Comparison of ENCODE assay signal across 21 mouse cellular contexts in genomic region chr2:64973819-64974441, GRCm38 (mm10). TPM values are rescaled to one million over a fixed set of nuclear protein-coding genes. Genes with fewer than 3 reads are reported as not detected.
A peak's percentile ranks its signal among the peaks of the same experiment; 100 is the strongest.
DNase-seq lines count a peak whose midpoint lies in the region; ATAC-seq and TF ChIP-seq lines count a peak whose summit lies in the region.
"Had no signal": no experiment of that assay in that cellular context is flagged by ENCODE, and none has a peak within 500 bp of the region (broad histone marks: within the 10 kb centered on the region; RNA-seq: fewer than 3 reads in every experiment).

No protein-coding gene starts in this region.

- no peak overlapping the region for H3K4me2 ChIP-seq in intestine, postnatal 0 days (replicated peaks; ENCODE audit: low read depth)
- H3K4me2 ChIP-seq in intestine, embryonic 15.5 days (replicated peaks) = no peak overlapping the region
- no peak overlapping the region for H3K4me2 ChIP-seq in limb, embryonic 11.5 days (ENCODE audit: low read depth, severe bottlenecking)
- no peak overlapping the region for H3K4me2 ChIP-seq in liver, embryonic 13.5 days
- H3K4me2 ChIP-seq: heart, embryonic 15.5 days; limb, embryonic 13.5 days; stomach, embryonic 15.5 days had no signal

- H3K9me3 ChIP-seq in intestine, postnatal 0 days (ENCODE audit: control insufficient read depth) = no peaks in the 10 kb centered on the region
- no peaks in the 10 kb centered on the region for H3K9me3 ChIP-seq in intestine, embryonic 15.5 days
- H3K9me3 ChIP-seq in limb, embryonic 11.5 days (ENCODE audit: control insufficient read depth, low read length) = no peaks in the 10 kb centered on the region
- H3K9me3 ChIP-seq in limb, embryonic 10.5 days (replicated peaks) = no peaks in the 10 kb centered on the region
- H3K9me3 ChIP-seq in liver, embryonic 13.5 days (replicated peaks) = no peaks in the 10 kb centered on the region
- H3K9me3 ChIP-seq: heart, embryonic 15.5 days; limb, embryonic 13.5 days; stomach, embryonic 15.5 days had no signal

- no peaks in the 10 kb centered on the region for H3K36me3 ChIP-seq in intestine, postnatal 0 days (ENCODE audit: control insufficient read depth, insufficient read depth)
- no peaks in the 10 kb centered on the region for H3K36me3 ChIP-seq in intestine, embryonic 15.5 days
- H3K36me3 ChIP-seq in limb, embryonic 11.5 days (ENCODE audit: control insufficient read depth, insufficient read depth, low read length) = no peaks in the 10 kb centered on the region
- no peaks in the 10 kb centered on the region for H3K36me3 ChIP-seq in limb, embryonic 10.5 days
- H3K36me3 ChIP-seq in liver, embryonic 13.5 days = no peaks in the 10 kb centered on the region
- H3K36me3 ChIP-seq: limb, embryonic 13.5 days; stomach, embryonic 15.5 days had no signal

- H3K9ac ChIP-seq in intestine, postnatal 0 days (ENCODE audit: low read depth, low read length) = no peak overlapping the region
- no peak overlapping the region for H3K9ac ChIP-seq in intestine, embryonic 15.5 days
- H3K9ac ChIP-seq in limb, embryonic 11.5 days (ENCODE audit: low read length) = no peak overlapping the region
- H3K9ac ChIP-seq in liver, embryonic 13.5 days = no peak overlapping the region
- H3K9ac ChIP-seq: heart, embryonic 15.5 days; limb, embryonic 13.5 days; stomach, embryonic 15.5 days had no signal

- no peak overlapping the region for H3K27ac ChIP-seq in intestine, postnatal 0 days (ENCODE audit: low read depth, low read length)
- H3K27ac ChIP-seq in intestine, embryonic 15.5 days = no peak overlapping the region
- no peak overlapping the region for H3K27ac ChIP-seq in limb, embryonic 11.5 days (replicated peaks; ENCODE audit: low read depth, low read length)
- H3K27ac ChIP-seq in limb, embryonic 10.5 days = no peak overlapping the region
- H3K27ac ChIP-seq in liver, embryonic 13.5 days = no peak overlapping the region
- H3K27ac ChIP-seq: limb, embryonic 13.5 days; stomach, embryonic 15.5 days had no signal

- H3K4me1 ChIP-seq in intestine, postnatal 0 days (replicated peaks; ENCODE audit: control insufficient read depth, insufficient read depth, low read length) = no peaks in the 10 kb centered on the region
- no peaks in the 10 kb centered on the region for H3K4me1 ChIP-seq in intestine, embryonic 15.5 days (replicated peaks)
- H3K4me1 ChIP-seq in limb, embryonic 11.5 days (ENCODE audit: control insufficient read depth, insufficient read depth, low read length) = no peaks in the 10 kb centered on the region
- H3K4me1 ChIP-seq in limb, embryonic 10.5 days = peaks cover 15% of the 10 kb centered on the region; the same call in 1 of the 2 replicates
- H3K4me1 ChIP-seq in liver, embryonic 13.5 days (replicated peaks) = 0 out of 2 replicates have a peak, but pooled peaks cover 2% of the 10 kb centered on the region

- ATAC-seq in intestine, postnatal 0 days = peak; percentile 13; the same call in 1 of the 2 replicates
- no peak for ATAC-seq in intestine, embryonic 15.5 days
- 0 out of 2 replicates have a peak, but pooled peaks have one; percentile 45 for ATAC-seq in limb, embryonic 11.5 days (ENCODE audit: insufficient number of reproducible peaks, low FRiP score, low TSS enrichment, low read depth)
- ATAC-seq in liver, embryonic 13.5 days (ENCODE audit: low read depth) = 0 out of 2 replicates have a peak, but pooled peaks have one; percentile 23
- ATAC-seq: hindbrain, embryonic 16.5 days had no signal

- TF ChIP-seq CTCF in intestine, postnatal 0 days (IDR thresholded peaks at IDR 0.05; ENCODE audit: low read depth) = no peak

- H3K27me3 ChIP-seq in intestine, postnatal 0 days (replicated peaks; ENCODE audit: control insufficient read depth, insufficient read depth, low read length) = no peaks in the 10 kb centered on the region
- no peaks in the 10 kb centered on the region for H3K27me3 ChIP-seq in intestine, embryonic 15.5 days (replicated peaks)
- H3K27me3 ChIP-seq in limb, embryonic 11.5 days (ENCODE audit: control insufficient read depth, insufficient read depth, low read length) = no peaks in the 10 kb centered on the region
- H3K27me3 ChIP-seq in limb, embryonic 10.5 days (ENCODE audit: low read depth, poor library complexity, severe bottlenecking) = no peaks in the 10 kb centered on the region
- H3K27me3 ChIP-seq in liver, embryonic 13.5 days = no peaks in the 10 kb centered on the region
- H3K27me3 ChIP-seq: CH12.LX; heart, embryonic 15.5 days; limb, embryonic 13.5 days; stomach, embryonic 15.5 days had no signal

- no peak overlapping the region for H3K4me3 ChIP-seq in intestine, postnatal 0 days (ENCODE audit: low read depth, low read length)
- H3K4me3 ChIP-seq in intestine, embryonic 15.5 days (replicated peaks) = no peak overlapping the region
- H3K4me3 ChIP-seq in limb, embryonic 11.5 days (ENCODE audit: low read depth, low read length) = no peak overlapping the region
- H3K4me3 ChIP-seq in limb, embryonic 10.5 days = no peak overlapping the region
- no peak overlapping the region for H3K4me3 ChIP-seq in liver, embryonic 13.5 days (replicated peaks)
- H3K4me3 ChIP-seq: heart, embryonic 15.5 days; limb, embryonic 13.5 days; stomach, embryonic 15.5 days had no signal

- WGBS in intestine, postnatal 0 days = 75% methylated on average over 10 of the region's 10 CpGs
- WGBS in intestine, embryonic 15.5 days = 81% methylated on average over 10 of the region's 10 CpGs
- 54% methylated on average over 10 of the region's 10 CpGs for WGBS in limb, embryonic 11.5 days
- 62% methylated on average over 10 of the region's 10 CpGs for WGBS in limb, embryonic 10.5 days
- 67% methylated on average over 10 of the region's 10 CpGs for WGBS in liver, embryonic 13.5 days (ENCODE audit: insufficient replicate concordance)

- no peak for DNase-seq in limb, embryonic 11.5 days (ENCODE audit: low spot score)
- DNase-seq in limb, embryonic 10.5 days (ENCODE audit: low spot score) = no peak
- DNase-seq in forelimb bud, embryonic 11.5 days (ENCODE audit: low read depth, low spot score) = peak; percentile 14
- no peak for DNase-seq in liver, embryonic 13.5 days
- DNase-seq in adrenal gland, postnatal 10 days = no peak
- DNase-seq: adrenal gland, postnatal 25 days; cerebellum, adult 11-12 months; cerebellum, postnatal 25 days; heart, adult 18-20 months; thymus, adult 18-20 months had no signal

RNA-seq across cellular contexts. Expression of gene Grb14, which starts 50.9 kb away (rescaled TPM):
- 7.5 and 8.5 TPM in 2 replicates for polyA plus RNA-seq in intestine, postnatal 0 days (2015; fragmentation: Nextera tagmentation; extraction: Ambion mirVana)
- polyA plus RNA-seq in intestine, embryonic 15.5 days (2015; fragmentation: Nextera tagmentation; extraction: Ambion mirVana) = 16.0 and 16.7 TPM in 2 replicates
- 2.9 and 4.1 TPM in 2 replicates for polyA plus RNA-seq in limb, embryonic 11.5 days (2014; fragmentation: Nextera tagmentation; extraction: Ambion mirVana)
- 3.2 and 4.0 TPM in 2 replicates for polyA plus RNA-seq in limb, embryonic 10.5 days (2016; fragmentation: Nextera tagmentation; extraction: Ambion mirVana)
- 5.6 and 7.0 TPM in 2 replicates for polyA plus RNA-seq in liver, embryonic 13.5 days (2015; fragmentation: Nextera tagmentation; extraction: Ambion mirVana)
- 10 to 100 TPM; 37.9 to 39.4 TPM for total RNA-seq in adrenal gland, postnatal 10 days (2021)
- total RNA-seq: hematopoietic stem cell, adult 5-6 weeks; megakaryocyte-erythroid progenitor cell, adult 5-6 weeks; MEL; neutrophil, adult 5-6 weeks had no signal
